Comparison of ENCODE assay signal across 22 mouse cellular contexts in the genomic region with DNA sequence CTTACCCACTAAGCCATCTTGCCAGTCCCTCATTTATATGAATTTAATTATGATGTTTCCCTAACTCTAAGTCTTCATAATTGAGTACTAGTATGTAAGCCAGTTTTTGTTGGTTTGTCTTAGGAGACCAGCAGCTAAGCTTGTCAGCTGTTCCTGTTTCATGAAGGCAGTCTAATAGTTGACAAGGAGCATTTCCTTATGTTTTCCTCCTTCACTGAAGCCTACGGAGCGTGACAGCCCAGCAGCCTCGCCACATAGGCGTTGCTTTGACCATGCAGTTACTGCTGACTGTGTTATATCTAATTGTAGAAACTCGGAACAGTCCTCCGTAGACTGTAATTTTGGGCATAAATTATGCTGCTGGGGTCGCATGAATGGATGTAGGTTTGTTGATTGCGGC.
DNase-seq lines count a peak whose midpoint lies in the region; ATAC-seq lines count a peak whose summit lies in the region.
"Had no signal": no experiment of that assay in that cellular context is flagged by ENCODE, and none has a peak within 500 bp of the region (broad histone marks: within the 10 kb centered on the region; RNA-seq: fewer than 3 reads in every experiment).

No protein-coding gene starts in this region.

- H3K27me3 ChIP-seq in kidney, embryonic 14.5 days (ENCODE audit: control insufficient read depth, insufficient read depth, low read length) = no peaks in the 10 kb centered on the region
- no peaks in the 10 kb centered on the region for H3K27me3 ChIP-seq in midbrain, embryonic 11.5 days (ENCODE audit: control insufficient read depth, insufficient read depth, low read length)
- no peaks in the 10 kb centered on the region for H3K27me3 ChIP-seq in midbrain, embryonic 16.5 days (ENCODE audit: control insufficient read depth, insufficient read depth, low read depth, low read length)
- no peaks in the 10 kb centered on the region for H3K27me3 ChIP-seq in heart, embryonic 10.5 days (ENCODE audit: insufficient read depth, poor library complexity, severe bottlenecking)
- H3K27me3 ChIP-seq: CH12.LX; embryonic facial prominence, embryonic 13.5 days; forebrain, embryonic 13.5 days; hindbrain, embryonic 12.5 days; Patski had no signal

- no peaks in the 10 kb centered on the region for H3K36me3 ChIP-seq in kidney, embryonic 14.5 days (ENCODE audit: control insufficient read depth, insufficient read depth, low read length)
- no peaks in the 10 kb centered on the region for H3K36me3 ChIP-seq in midbrain, embryonic 11.5 days (ENCODE audit: control insufficient read depth, insufficient read depth, low read length)
- H3K36me3 ChIP-seq in midbrain, embryonic 16.5 days (ENCODE audit: control insufficient read depth, insufficient read depth, low read length) = no peaks in the 10 kb centered on the region
- no peaks in the 10 kb centered on the region for H3K36me3 ChIP-seq in heart, embryonic 10.5 days
- H3K36me3 ChIP-seq: embryonic facial prominence, embryonic 13.5 days; hindbrain, embryonic 12.5 days had no signal

- H3K9me3 ChIP-seq in kidney, embryonic 14.5 days (ENCODE audit: control insufficient read depth, low read length) = no peaks in the 10 kb centered on the region
- no peaks in the 10 kb centered on the region for H3K9me3 ChIP-seq in midbrain, embryonic 11.5 days (ENCODE audit: control insufficient read depth, low read length)
- no peaks in the 10 kb centered on the region for H3K9me3 ChIP-seq in midbrain, embryonic 16.5 days (replicated peaks; ENCODE audit: control insufficient read depth, low read length, poor library complexity, severe bottlenecking)
- no peaks in the 10 kb centered on the region for H3K9me3 ChIP-seq in heart, embryonic 10.5 days
- H3K9me3 ChIP-seq: embryonic facial prominence, embryonic 13.5 days; forebrain, embryonic 13.5 days; hindbrain, embryonic 12.5 days had no signal

- WGBS in kidney, embryonic 14.5 days = 31% methylated on average over 8 of the region's 8 CpGs
- 83% methylated on average over 8 of the region's 8 CpGs for WGBS in midbrain, embryonic 11.5 days
- WGBS in midbrain, embryonic 16.5 days = 71% methylated on average over 8 of the region's 8 CpGs
- WGBS in heart, embryonic 10.5 days = 85% methylated on average over 8 of the region's 8 CpGs

- peaks cover 25% of the 10 kb centered on the region for H3K4me1 ChIP-seq in kidney, embryonic 14.5 days (ENCODE audit: control insufficient read depth, insufficient read depth, low read length)
- H3K4me1 ChIP-seq in midbrain, embryonic 11.5 days (ENCODE audit: control insufficient read depth, insufficient read depth, low read length) = 0 out of 2 replicates have a peak, but pooled peaks cover 2% of the 10 kb centered on the region
- H3K4me1 ChIP-seq in midbrain, embryonic 16.5 days (ENCODE audit: control insufficient read depth, insufficient read depth, low read length) = no peaks in the 10 kb centered on the region; the same call in 1 of the 2 replicates
- H3K4me1 ChIP-seq in heart, embryonic 10.5 days = no peaks in the 10 kb centered on the region

- ATAC-seq in kidney, embryonic 14.5 days (ENCODE audit: low FRiP score, low TSS enrichment) = peak; percentile 41; the same call in 1 of the 2 replicates
- no peak for ATAC-seq in midbrain, embryonic 11.5 days (ENCODE audit: low FRiP score)
- ATAC-seq in midbrain, embryonic 16.5 days = no peak
- ATAC-seq: activated CD4-positive, CD25-positive, alpha-beta regulatory T cell, adult 4 months; forebrain, embryonic 13.5 days; forebrain, postnatal 0 days; Patski had no signal

- no peak overlapping the region for H3K9ac ChIP-seq in kidney, embryonic 14.5 days (ENCODE audit: low read depth, low read length)
- no peak overlapping the region for H3K9ac ChIP-seq in midbrain, embryonic 11.5 days (ENCODE audit: low read length)
- H3K9ac ChIP-seq in midbrain, embryonic 16.5 days (ENCODE audit: low read depth, low read length) = no peak overlapping the region
- H3K9ac ChIP-seq: embryonic facial prominence, embryonic 13.5 days; forebrain, embryonic 13.5 days; forebrain, postnatal 0 days; hindbrain, embryonic 12.5 days had no signal

- H3K4me3 ChIP-seq in kidney, embryonic 14.5 days (ENCODE audit: low read length) = no peak overlapping the region
- no peak overlapping the region for H3K4me3 ChIP-seq in midbrain, embryonic 11.5 days (ENCODE audit: low read depth, low read length)
- H3K4me3 ChIP-seq in midbrain, embryonic 16.5 days (ENCODE audit: low read depth, low read length) = no peak overlapping the region
- H3K4me3 ChIP-seq in heart, embryonic 10.5 days = no peak overlapping the region
- H3K4me3 ChIP-seq: embryonic facial prominence, embryonic 13.5 days; forebrain, embryonic 13.5 days; hindbrain, embryonic 12.5 days had no signal

- no peak overlapping the region for H3K4me2 ChIP-seq in kidney, embryonic 14.5 days (replicated peaks; ENCODE audit: low read depth, low read length)
- no peak overlapping the region for H3K4me2 ChIP-seq in midbrain, embryonic 11.5 days
- no peak overlapping the region for H3K4me2 ChIP-seq in midbrain, embryonic 16.5 days (ENCODE audit: low read length)
- H3K4me2 ChIP-seq: embryonic facial prominence, embryonic 13.5 days; forebrain, embryonic 13.5 days; hindbrain, embryonic 12.5 days had no signal

- no peak overlapping the region; the same call in 1 of the 2 replicates for H3K27ac ChIP-seq in kidney, embryonic 14.5 days (ENCODE audit: low read depth, low read length)
- H3K27ac ChIP-seq in midbrain, embryonic 11.5 days (ENCODE audit: low read depth, low read length) = no peak overlapping the region
- H3K27ac ChIP-seq in midbrain, embryonic 16.5 days (ENCODE audit: low read length) = no peak overlapping the region
- no peak overlapping the region for H3K27ac ChIP-seq in heart, embryonic 10.5 days
- H3K27ac ChIP-seq: embryonic facial prominence, embryonic 13.5 days; forebrain, embryonic 13.5 days; hindbrain, embryonic 12.5 days had no signal

- no peak for DNase-seq in kidney, adult 11 months
- DNase-seq in kidney, postnatal 4 days = peak; percentile 19 to 44
- DNase-seq in kidney, adult 9 months = no peak
- peak; percentile 66 for DNase-seq in midbrain, embryonic 11.5 days (ENCODE audit: low spot score, missing footprints)
- no peak for DNase-seq in heart, embryonic 10.5 days (ENCODE audit: low spot score)
- DNase-seq: adrenal gland, postnatal 14 days; cerebellum, adult 11-12 months; cerebellum, adult 9-10 months; cerebellum, postnatal 25 days; forebrain, postnatal 0 days; gastrocnemius, postnatal 36 days; heart, adult 11 months; heart, postnatal 10 days; heart, postnatal 4 days had no signal

Comparison
In these comparisons a context has a peak if more than half of its experiments do, and no peak if none do; other contexts are left out.
1. DNase-seq: peak in kidney, postnatal 4 days (2 of 2) and midbrain, embryonic 11.5 days (single experiment); none in kidney, adult 11 months (single experiment), kidney, adult 9 months (single experiment) and heart, embryonic 10.5 days (single experiment).